8 mouse cellular contexts compared by ENCODE assay signal in genomic region chr12:102308457-102309011, GRCm38 (mm10). TPM values are rescaled to one million over a fixed set of nuclear protein-coding genes. Genes with fewer than 3 reads are reported as not detected.
DNase-seq lines count a peak whose midpoint lies in the region; ATAC-seq lines count a peak whose summit lies in the region.

No protein-coding gene starts in this region.

- 7% methylated on average over 16 of the region's 16 CpGs for WGBS in heart, embryonic 15.5 days

- peak overlapping the region; percentile 93 for H3K27ac ChIP-seq in heart, embryonic 15.5 days

- no peak overlapping the region for H3K9ac ChIP-seq in heart, embryonic 15.5 days

- H3K36me3 ChIP-seq in heart, embryonic 15.5 days: peaks cover 5% of the 10 kb centered on the region; the same call in 1 of the 2 replicates

- no peaks in the 10 kb centered on the region for H3K27me3 ChIP-seq in heart, embryonic 15.5 days

- H3K4me3 ChIP-seq in heart, embryonic 15.5 days: 0 out of 2 replicates have a peak overlapping the region, but pooled peaks have one; percentile 2

- peak; percentile 77 for ATAC-seq in heart, embryonic 15.5 days (replicated peaks; ENCODE audit: insufficient number of reproducible peaks, insufficient read depth, low FRiP score, low read depth)

- H3K9me3 ChIP-seq in heart, embryonic 15.5 days (replicated peaks): no peaks in the 10 kb centered on the region

- H3K4me1 ChIP-seq in heart, embryonic 15.5 days (replicated peaks): peaks cover 58% of the 10 kb centered on the region

- peak; percentile 38 for DNase-seq in gastrocnemius, postnatal 25 days
- no peak for DNase-seq in gastrocnemius, postnatal 10 days
- DNase-seq in adrenal gland, postnatal 14 days: peak; percentile 72
- peak; percentile 75 for DNase-seq in layer of hippocampus, adult 11-12 months (ENCODE audit: low spot score)
- peak; percentile 72 to 83 for DNase-seq in lung, adult 18-20 months
- peak; percentile 76 to 89 for DNase-seq in right cerebral cortex, postnatal 10 days (ENCODE audit: low spot score in 2 of 2)
- DNase-seq in cerebellum, adult 11 months: no peak

- peak overlapping the region; percentile 46 for H3K4me2 ChIP-seq in heart, embryonic 15.5 days

RNA-seq across cellular contexts. Expression of gene Rin3, which starts 25.7 kb away (rescaled TPM):
- total RNA-seq in gastrocnemius, postnatal 25 days (2021): 1 to 10 TPM; 6.0 to 8.1 TPM
- total RNA-seq in gastrocnemius, postnatal 10 days (2021): 10 to 100 TPM; 13.2 to 21.0 TPM
- 19.3 and 28.1 TPM in 2 replicates for total RNA-seq in adrenal gland, postnatal 14 days (2021)
- polyA plus RNA-seq in heart, embryonic 15.5 days (2015; fragmentation: Nextera tagmentation; extraction: Ambion mirVana): 9.0 and 11.2 TPM in 2 replicates

Comparison
In these comparisons a context has a peak if more than half of its experiments do, and no peak if none do; other contexts are left out.
1. DNase-seq: peak in gastrocnemius, postnatal 25 days (single experiment), adrenal gland, postnatal 14 days (single experiment), layer of hippocampus, adult 11-12 months (single experiment), lung, adult 18-20 months (2 of 2) and right cerebral cortex, postnatal 10 days (2 of 2); none in gastrocnemius, postnatal 10 days (single experiment) and cerebellum, adult 11 months (single experiment).